Mouse (Mus musculus) hindbrain, embryonic 11.5 days (tissue): ENCODE measurements at regions not wholly inside any gene's neighbourhood (a gene's known extent, or its start where the extent isn't known, plus 50 kb on each side); places are given as distances from the start of the nearest gene placed in this dataset.

Source experiments
- ATAC-seq: fragments of 200-750 bp; cut with Nextera tagmentation; 2 replicates; pipeline ENCODE4 v1.8.0; 2017; ENCODE audit warnings: mild to moderate bottlenecking, moderate TSS enrichment, moderate library complexity; ENCODE audit not compliant: low FRiP score
- DNase-seq: peaks from one replicate; pipeline ENCODE4 v3.0.0-alpha.2; 2015; ENCODE audit warnings: low spot score
- H3K27ac ChIP-seq: fragments of 300-500 bp; sonication (generic); 2 replicates; pipeline ENCODE4 v1.5.1; 2014; ENCODE audit warnings: mild to moderate bottlenecking, low read depth, low read length
- H3K27me3 ChIP-seq: fragments of 300-500 bp; sonication (generic); 2 replicates; pipeline ENCODE4 v1.6.1; 2014; ENCODE audit warnings: mild to moderate bottlenecking, low read length, moderate library complexity, mixed read lengths; ENCODE audit not compliant: control insufficient read depth, insufficient read depth
- H3K36me3 ChIP-seq: fragments of 300-500 bp; sonication (generic); 2 replicates; pipeline ENCODE4 v1.6.1; 2014; ENCODE audit warnings: mild to moderate bottlenecking, low read length, moderate library complexity, mixed read lengths; ENCODE audit not compliant: control insufficient read depth, insufficient read depth
- H3K4me1 ChIP-seq: fragments of 300-500 bp; sonication (generic); replicated peaks from 2 replicates; pipeline ENCODE4 v1.6.1; 2014; ENCODE audit warnings: low read length, mixed read lengths; ENCODE audit not compliant: control insufficient read depth, insufficient read depth
- H3K4me2 ChIP-seq: fragments of 300-500 bp; sonication (generic); replicated peaks from 2 replicates; pipeline ENCODE4 v1.6.1; 2014; ENCODE audit warnings: mild to moderate bottlenecking, low read depth, low read length
- H3K4me3 ChIP-seq: fragments of 300-500 bp; sonication (generic); 2 replicates; pipeline ENCODE4 v1.5.1; 2014; ENCODE audit warnings: low read depth, low read length
- H3K9ac ChIP-seq: fragments of 300-500 bp; sonication (generic); 2 replicates; pipeline ENCODE4 v1.6.1; 2014; ENCODE audit warnings: low read depth, low read length
- H3K9me3 ChIP-seq: fragments of 300-500 bp; sonication (generic); 2 replicates; pipeline ENCODE4 v1.6.1; 2016; ENCODE audit warnings: low read length; ENCODE audit not compliant: control insufficient read depth
- WGBS: fragments of 180-500 bp; shearing (Covaris S2); extraction: QIAGEN DNeasy Blood & Tissue Kit; methylation state at CpG from one replicate; pipeline ENCODE4 v1.1.7; 2014; 5-methylcytosine and 5-hydroxymethylcytosine counted together

DNA sequence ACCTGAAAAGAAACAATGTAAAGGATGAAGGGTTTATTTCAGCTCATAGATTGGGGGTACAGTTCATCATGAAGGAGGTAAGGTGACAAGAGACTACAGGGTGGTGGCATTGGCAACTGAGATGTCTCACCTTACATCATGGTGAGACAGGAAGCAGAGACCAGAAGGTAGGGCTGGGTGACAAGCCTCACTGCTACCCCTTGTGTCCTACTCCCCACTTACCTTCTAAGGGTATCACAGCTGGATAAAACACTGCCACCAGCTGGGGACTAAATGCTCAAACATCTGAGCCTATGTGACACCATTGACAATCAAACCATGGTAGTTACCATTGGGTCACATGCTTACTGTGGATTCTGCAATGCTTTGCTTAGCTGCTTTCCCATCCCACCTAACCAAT lies 107.0 kb downstream of the Icos start:
- ATAC-seq (no peak), DNase-seq (no peak)
- H3K4me3 ChIP-seq = no peak overlapping the region

GRCm38 (mm10) chr1:61086811-61087210 lies 109.1 kb downstream of the Icos start:
- ATAC-seq = no peak
- no peaks in the 10 kb centered on the region for H3K36me3 ChIP-seq
- DNase-seq = no peak
- no peak overlapping the region for H3K27ac ChIP-seq
- WGBS = 88% methylated on average over 5 of the region's 5 CpGs
- no peaks in the 10 kb centered on the region for H3K27me3 ChIP-seq
- no peak overlapping the region for H3K4me3 ChIP-seq
- H3K4me1 ChIP-seq = no peaks in the 10 kb centered on the region
- H3K4me2 ChIP-seq = no peak overlapping the region
- no peak overlapping the region for H3K9ac ChIP-seq
- H3K9me3 ChIP-seq = no peaks in the 10 kb centered on the region

More for the DNA sequence above, 107.0 kb downstream of the Icos start:
- H3K4me1 ChIP-seq = no peaks in the 10 kb centered on the region
- H3K27ac ChIP-seq = no peak overlapping the region
- no peaks in the 10 kb centered on the region for H3K27me3 ChIP-seq
- no peaks in the 10 kb centered on the region for H3K9me3 ChIP-seq
- H3K4me2 ChIP-seq = no peak overlapping the region
- H3K36me3 ChIP-seq = no peaks in the 10 kb centered on the region
- H3K9ac ChIP-seq = no peak overlapping the region

DNA sequence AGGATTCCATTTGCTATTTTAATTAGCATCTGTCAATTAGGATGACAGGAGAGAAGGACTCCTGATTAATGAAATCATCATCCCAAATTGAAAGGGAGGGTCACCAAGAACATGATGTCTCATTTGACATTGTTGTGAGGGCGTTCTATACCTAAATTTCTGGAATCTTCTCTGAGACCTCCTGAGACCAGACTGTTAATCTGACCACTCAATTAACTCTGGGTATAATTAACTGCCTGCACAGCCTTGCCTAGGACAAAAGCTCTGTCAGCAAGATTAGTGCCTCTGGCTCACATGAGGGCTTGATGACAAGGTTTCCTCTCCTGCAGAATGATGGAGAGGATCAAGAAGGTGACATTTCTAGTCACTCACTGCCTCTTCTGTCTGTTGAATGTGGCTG lies 113.1 kb downstream of the Icos start:
- Histone ChIP-seq H3K4me1 (no peaks in the 10 kb centered on the region), H3K27me3 (no peaks in the 10 kb centered on the region), H3K27ac (no peak overlapping the region), H3K9me3 (no peaks in the 10 kb centered on the region), H3K4me2 (no peak overlapping the region), H3K9ac (no peak overlapping the region), H3K36me3 (no peaks in the 10 kb centered on the region), H3K4me3 (no peak overlapping the region)
- DNase-seq (no peak), ATAC-seq (no peak)
- WGBS = 59% methylated on average over 1 of the region's 1 CpGs

GRCm38 (mm10) chr1:61095481-61096165 lies 117.9 kb downstream of the Icos start:
- H3K36me3 ChIP-seq = no peaks in the 10 kb centered on the region
- H3K9ac ChIP-seq = no peak overlapping the region
- H3K9me3 ChIP-seq = no peaks in the 10 kb centered on the region
- no peaks in the 10 kb centered on the region for H3K4me1 ChIP-seq
- no peak overlapping the region for H3K4me3 ChIP-seq
- H3K4me2 ChIP-seq = no peak overlapping the region
- no peak overlapping the region for H3K27ac ChIP-seq
- no peak for DNase-seq
- no peaks in the 10 kb centered on the region for H3K27me3 ChIP-seq
- no peak for ATAC-seq

- Histone ChIP-seq H3K9me3 (no peaks in the 10 kb centered on the region), H3K27me3 (no peaks in the 10 kb centered on the region), H3K36me3 (no peaks in the 10 kb centered on the region), H3K9ac (no peak overlapping the region), H3K27ac (no peak overlapping the region), H3K4me1 (no peaks in the 10 kb centered on the region), H3K4me3 (no peak overlapping the region), H3K4me2 (no peak overlapping the region)
- no peak for DNase-seq
- ATAC-seq = no peak
- 72% methylated on average over 5 of the region's 5 CpGs for WGBS
Measured at GRCm38 (mm10) chr1:61099341-61099740, 121.6 kb downstream of the Icos start.

- H3K4me3 ChIP-seq = no peak overlapping the region
- no peaks in the 10 kb centered on the region for H3K36me3 ChIP-seq
- no peaks in the 10 kb centered on the region for H3K9me3 ChIP-seq
- no peaks in the 10 kb centered on the region for H3K27me3 ChIP-seq
- WGBS = 72% methylated on average over 4 of the region's 4 CpGs
- H3K4me1 ChIP-seq = no peaks in the 10 kb centered on the region
- peak; percentile 39 for DNase-seq
- H3K9ac ChIP-seq = no peak overlapping the region
- H3K4me2 ChIP-seq = no peak overlapping the region
- no peak for ATAC-seq
- H3K27ac ChIP-seq = no peak overlapping the region
Measured at GRCm38 (mm10) chr1:61101679-61102078, 124.0 kb downstream of the Icos start.

DNA sequence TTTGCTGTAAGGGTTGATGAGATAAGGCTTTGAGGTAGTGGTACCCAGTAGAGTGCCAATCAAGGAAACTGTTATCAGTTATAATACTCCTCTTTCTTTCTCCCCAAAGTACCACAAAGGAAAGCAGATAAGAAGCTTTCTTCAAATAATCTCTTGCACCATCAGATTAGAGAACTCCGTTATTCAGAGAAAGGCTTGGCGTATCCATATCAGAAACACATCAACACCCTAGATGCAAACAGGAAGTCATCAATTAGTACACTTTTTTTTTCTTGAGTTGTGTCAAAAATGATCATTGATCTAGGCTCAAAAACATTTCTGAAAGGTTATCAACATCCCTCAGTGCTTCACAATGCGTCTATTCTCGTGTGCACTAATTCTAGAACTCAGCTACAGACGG lies 124.6 kb downstream of the Icos start:
- Histone ChIP-seq H3K27ac (no peak overlapping the region), H3K4me2 (no peak overlapping the region), H3K4me3 (no peak overlapping the region), H3K4me1 (no peaks in the 10 kb centered on the region), H3K27me3 (no peaks in the 10 kb centered on the region), H3K9me3 (no peaks in the 10 kb centered on the region), H3K36me3 (no peaks in the 10 kb centered on the region), H3K9ac (no peak overlapping the region)
- no peak for DNase-seq
- ATAC-seq = no peak
- WGBS = 80% methylated on average over 5 of the region's 5 CpGs

- no peaks in the 10 kb centered on the region for H3K4me1 ChIP-seq
- WGBS = 87% methylated on average over 12 of the region's 12 CpGs
Measured at GRCm38 (mm10) chr1:61103581-61103980, 125.9 kb downstream of the Icos start.

GRCm38 (mm10) chr1:61111731-61112309 lies 134.1 kb downstream of the Icos start:
- no peaks in the 10 kb centered on the region for H3K4me1 ChIP-seq
- 79% methylated on average over 13 of the region's 13 CpGs for WGBS

More at GRCm38 (mm10) chr1:61103581-61103980, 125.9 kb downstream of the Icos start:
- no peak overlapping the region for H3K9ac ChIP-seq
- DNase-seq (no peak), ATAC-seq (no peak)
- no peaks in the 10 kb centered on the region for H3K36me3 ChIP-seq
- H3K27ac ChIP-seq = no peak overlapping the region
- H3K27me3 ChIP-seq = no peaks in the 10 kb centered on the region
- no peak overlapping the region for H3K4me2 ChIP-seq
- no peaks in the 10 kb centered on the region for H3K9me3 ChIP-seq
- no peak overlapping the region for H3K4me3 ChIP-seq

More at GRCm38 (mm10) chr1:61111731-61112309, 134.1 kb downstream of the Icos start:
- Histone ChIP-seq H3K36me3 (no peaks in the 10 kb centered on the region), H3K9me3 (no peaks in the 10 kb centered on the region), H3K27ac (no peak overlapping the region), H3K9ac (no peak overlapping the region), H3K27me3 (no peaks in the 10 kb centered on the region), H3K4me2 (no peak overlapping the region), H3K4me3 (no peak overlapping the region)
- ATAC-seq (no peak), DNase-seq (no peak)
